Comparison of ENCODE assay signal across 8 mouse cellular contexts in genomic region chr12:33147497-33148267, GRCm38 (mm10). TPM values are rescaled to one million over a fixed set of nuclear protein-coding genes. Genes with fewer than 3 reads are reported as not detected.
DNase-seq lines count a peak whose midpoint lies in the region; ATAC-seq lines count a peak whose summit lies in the region.

Atxn7l1 (plus strand) TSS chr12:33147693.

- peak; percentile 99 for ATAC-seq in megakaryocyte progenitor cell, adult 5-6 weeks (replicated peaks; ENCODE audit: poor library complexity)

- peak; percentile 96 for DNase-seq in adipocyte (ENCODE audit: low spot score)
- DNase-seq in embryo, embryonic 10 days (ENCODE audit: low spot score), result peak; percentile 97
- peak; percentile 94 for DNase-seq in gastrocnemius, postnatal 10 days
- peak; percentile 96 for DNase-seq in induced T-regulatory cell, adult 2 months (ENCODE audit: low read depth)
- DNase-seq in left cerebral cortex, adult 9 months (ENCODE audit: low spot score in 2 of 2), result peak; percentile 76 to 93
- peak; percentile 90 for DNase-seq in right cerebral cortex, postnatal 14 days
- peak; percentile 81 to 90 for DNase-seq in urinary bladder, postnatal 36 days (ENCODE audit: low spot score in 2 of 2)

RNA-seq across cellular contexts. Expression of gene Atxn7l1, which starts in this region (rescaled TPM):
- total RNA-seq in gastrocnemius, postnatal 10 days (2021), result 10 to 100 TPM; 20.2 to 24.4 TPM
- total RNA-seq in megakaryocyte progenitor cell, adult 5-6 weeks (2015), result 71.1 and 96.1 TPM in 2 replicates
- total RNA-seq in megakaryocyte progenitor cell, adult 5-6 weeks (2017), result 33.1 and 37.4 TPM in 2 replicates

Comparison
In these comparisons a context has a peak if more than half of its experiments do, and no peak if none do; other contexts are left out.
1. Peak in every context shown above with its lines: DNase-seq and ATAC-seq.